Mouse (Mus musculus): ENCODE measurements at regions not wholly inside any gene's neighbourhood (a gene's known extent, or its start where the extent isn't known, plus 50 kb on each side); places are given as distances from the start of the nearest gene placed in this dataset.

DNA sequence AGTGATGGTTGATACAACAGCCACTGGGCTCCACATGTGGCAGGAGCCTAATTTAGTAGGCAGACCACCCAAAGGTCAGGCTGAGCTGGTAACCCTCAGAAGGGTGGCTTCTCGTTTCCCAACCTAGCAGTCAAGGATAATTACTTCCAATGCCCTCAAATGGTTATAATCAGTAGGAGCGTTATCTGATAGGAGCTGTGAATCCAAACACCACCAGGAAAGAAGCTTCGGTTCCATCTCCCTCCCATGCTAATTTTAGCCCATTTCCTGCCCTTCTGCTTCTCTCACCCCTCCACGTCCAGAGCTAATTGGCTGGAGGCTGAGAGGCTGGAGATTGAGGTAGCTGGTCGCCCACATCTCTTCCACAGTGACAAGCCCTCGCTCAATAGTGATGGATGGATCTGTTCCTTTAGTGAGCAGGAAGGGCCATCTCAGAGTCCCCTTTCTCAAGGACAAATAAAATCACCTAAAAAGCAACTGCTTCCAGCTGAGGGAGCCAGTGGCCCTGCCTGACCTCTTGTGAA lies 86.8 kb downstream of the Cartpt start:
- TF ChIP-seq EP300 (IDR thresholded peaks at IDR 0.05; ENCODE audit: low read depth), result no peak
- no peak for TF ChIP-seq CTCF (IDR thresholded peaks at IDR 0.05; ENCODE audit: low read depth)
